ENCODE assay signal across 8 mouse cellular contexts in genomic region chr1:134298636-134299411, GRCm38 (mm10). TPM values are rescaled to one million over a fixed set of nuclear protein-coding genes. Genes with fewer than 3 reads are reported as not detected.
DNase-seq lines count a peak whose midpoint lies in the region; ATAC-seq and TF ChIP-seq lines count a peak whose summit lies in the region.

No protein-coding gene starts in this region.

- intact Hi-C loops in heart, postnatal 10 days (cut with DNase I): no loop called here

- H3K27ac ChIP-seq in ES-Bruce4 (ENCODE audit: insufficient read depth, low read length): no peak overlapping the region
- peak overlapping the region; percentile 85 for H3K27ac ChIP-seq in embryonic facial prominence, embryonic 10.5 days (replicated peaks)
- no peak overlapping the region for H3K27ac ChIP-seq in limb, embryonic 13.5 days
- H3K27ac ChIP-seq in midbrain, embryonic 16.5 days (ENCODE audit: low read length): no peak overlapping the region

- TF ChIP-seq CTCF in ES-Bruce4 (IDR thresholded peaks at IDR 0.05; ENCODE audit: low read depth, low read length): no peak

- WGBS in embryonic facial prominence, embryonic 10.5 days: 4% methylated on average over 59 of the region's 59 CpGs
- 9% methylated on average over 57 of the region's 59 CpGs for WGBS in limb, embryonic 13.5 days
- 4% methylated on average over 48 of the region's 59 CpGs for WGBS in midbrain, embryonic 16.5 days

- no peaks in the 10 kb centered on the region for H3K36me3 ChIP-seq in ES-Bruce4 (ENCODE audit: control insufficient read depth, insufficient read depth, low read length, poor library complexity, severe bottlenecking)
- H3K36me3 ChIP-seq in embryonic facial prominence, embryonic 10.5 days (replicated peaks): peaks cover 2% of the 10 kb centered on the region; the same call in 1 of the 2 replicates
- H3K36me3 ChIP-seq in limb, embryonic 13.5 days: no peaks in the 10 kb centered on the region
- H3K36me3 ChIP-seq in midbrain, embryonic 16.5 days (ENCODE audit: control insufficient read depth, insufficient read depth, low read length): no peaks in the 10 kb centered on the region; the same call in 1 of the 2 replicates

- H3K4me1 ChIP-seq in ES-Bruce4 (ENCODE audit: control insufficient read depth, insufficient read depth, low read length): no peaks in the 10 kb centered on the region
- peaks cover 31% of the 10 kb centered on the region for H3K4me1 ChIP-seq in embryonic facial prominence, embryonic 10.5 days
- H3K4me1 ChIP-seq in limb, embryonic 13.5 days: peaks cover 27% of the 10 kb centered on the region
- H3K4me1 ChIP-seq in midbrain, embryonic 16.5 days (ENCODE audit: control insufficient read depth, insufficient read depth, low read length): peaks cover 17% of the 10 kb centered on the region

- peak overlapping the region; percentile 97 for H3K4me2 ChIP-seq in limb, embryonic 13.5 days (replicated peaks)
- H3K4me2 ChIP-seq in midbrain, embryonic 16.5 days (ENCODE audit: low read length): peak overlapping the region; percentile 71

- DNase-seq in adrenal gland, adult (ENCODE audit: inconsistent age in 2 of 2, low spot score in 1 of 2): peak; percentile 28 to 73
- no peak for DNase-seq in adrenal gland, postnatal 4 days (ENCODE audit: low spot score in 2 of 2)
- DNase-seq in embryonic facial prominence, embryonic 10.5 days (ENCODE audit: low spot score): peak; percentile 66
- peak; percentile 56 to 72 for DNase-seq in heart, postnatal 10 days
- no peak for DNase-seq in natural killer cell, adult 2 months (ENCODE audit: low spot score in 2 of 2)

- peaks cover 2% of the 10 kb centered on the region; the same call in 1 of the 2 replicates for H3K27me3 ChIP-seq in ES-Bruce4 (ENCODE audit: control insufficient read depth, insufficient read depth, low read length, poor library complexity, severe bottlenecking)
- peaks cover 54% of the 10 kb centered on the region for H3K27me3 ChIP-seq in embryonic facial prominence, embryonic 10.5 days (replicated peaks; ENCODE audit: low read depth, poor library complexity, severe bottlenecking)
- peaks cover 43% of the 10 kb centered on the region for H3K27me3 ChIP-seq in limb, embryonic 13.5 days
- H3K27me3 ChIP-seq in midbrain, embryonic 16.5 days (ENCODE audit: control insufficient read depth, insufficient read depth, low read depth, low read length): peaks cover 14% of the 10 kb centered on the region

- H3K4me3 ChIP-seq in ES-Bruce4 (ENCODE audit: low read depth, low read length): peak overlapping the region; percentile 82
- peak overlapping the region; percentile 74 for H3K4me3 ChIP-seq in embryonic facial prominence, embryonic 10.5 days
- H3K4me3 ChIP-seq in limb, embryonic 13.5 days: peak overlapping the region; percentile 54
- H3K4me3 ChIP-seq in midbrain, embryonic 16.5 days (ENCODE audit: low read depth, low read length): peak overlapping the region; percentile 44

- H3K9me3 ChIP-seq in ES-Bruce4 (replicated peaks; ENCODE audit: control insufficient read depth, insufficient read depth, low read length, poor library complexity, severe bottlenecking): no peaks in the 10 kb centered on the region
- no peaks in the 10 kb centered on the region for H3K9me3 ChIP-seq in embryonic facial prominence, embryonic 10.5 days
- no peaks in the 10 kb centered on the region for H3K9me3 ChIP-seq in limb, embryonic 13.5 days
- no peaks in the 10 kb centered on the region for H3K9me3 ChIP-seq in midbrain, embryonic 16.5 days (replicated peaks; ENCODE audit: control insufficient read depth, low read length, poor library complexity, severe bottlenecking)

- H3K9ac ChIP-seq in ES-Bruce4 (ENCODE audit: low read depth, poor library complexity, severe bottlenecking): peak overlapping the region; percentile 73
- peak overlapping the region; percentile 72 for H3K9ac ChIP-seq in limb, embryonic 13.5 days
- H3K9ac ChIP-seq in midbrain, embryonic 16.5 days (ENCODE audit: low read depth, low read length): peak overlapping the region; percentile 60

- TF ChIP-seq EP300 in ES-Bruce4 (IDR thresholded peaks at IDR 0.05; ENCODE audit: insufficient read depth, low read depth, low read length): no peak

- TF ChIP-seq POLR2A in ES-Bruce4 (IDR thresholded peaks at IDR 0.05; ENCODE audit: insufficient read depth, low read length): no peak

- ATAC-seq in limb, embryonic 13.5 days (ENCODE audit: low FRiP score, low read depth): peak; percentile 45
- peak; percentile 56 for ATAC-seq in midbrain, embryonic 16.5 days

RNA-seq across cellular contexts. Expression of gene Myog, which starts 9.0 kb away (rescaled TPM):
- 1 to 10 TPM; 1.8 to 3.4 TPM for total RNA-seq in adrenal gland, postnatal 4 days (2021)
- not detected in 2 replicates for polyA plus RNA-seq in ES-Bruce4 (2011; ENCODE audit: insufficient read depth, insufficient read length, low read depth, missing spikeins)
- polyA plus RNA-seq in embryonic facial prominence, embryonic 10.5 days (2016; fragmentation: Nextera tagmentation; extraction: Ambion mirVana): 0.62 and 3.1 TPM in 2 replicates
- not detected for total RNA-seq in heart, postnatal 10 days (2021)
- polyA plus RNA-seq in limb, embryonic 13.5 days (2015; fragmentation: Nextera tagmentation; extraction: Ambion mirVana): 171 and 190 TPM in 2 replicates
- polyA plus RNA-seq in midbrain, embryonic 16.5 days (2015; fragmentation: Nextera tagmentation; extraction: Ambion mirVana): 0.13 and 0.14 TPM in 2 replicates

RNA-seq across cellular contexts. Expression of gene Ppfia4, which starts 33.9 kb away (rescaled TPM):
- total RNA-seq in adrenal gland, postnatal 4 days (2021): 1 to 10 TPM; 2.9 to 3.5 TPM
- 8.8 and 11.0 TPM in 2 replicates for polyA plus RNA-seq in ES-Bruce4 (2011; ENCODE audit: insufficient read depth, insufficient read length, low read depth, missing spikeins)
- 2.4 and 2.5 TPM in 2 replicates for polyA plus RNA-seq in embryonic facial prominence, embryonic 10.5 days (2016; fragmentation: Nextera tagmentation; extraction: Ambion mirVana)
- 1 to 10 TPM; 3.4 to 3.7 TPM for total RNA-seq in heart, postnatal 10 days (2021)
- 10.3 and 10.4 TPM in 2 replicates for polyA plus RNA-seq in limb, embryonic 13.5 days (2015; fragmentation: Nextera tagmentation; extraction: Ambion mirVana)
- polyA plus RNA-seq in midbrain, embryonic 16.5 days (2015; fragmentation: Nextera tagmentation; extraction: Ambion mirVana): 20.2 and 25.6 TPM in 2 replicates

Comparison
In these comparisons a context has a peak if more than half of its experiments do, and no peak if none do; other contexts are left out.
1. DNase-seq: peak in adrenal gland, adult (2 of 2), embryonic facial prominence, embryonic 10.5 days (single experiment) and heart, postnatal 10 days (2 of 2); none in adrenal gland, postnatal 4 days (0 of 2) and natural killer cell, adult 2 months (0 of 2).
2. RNA of gene Myog, which starts 9.0 kb away (polyA plus RNA-seq): 171 to 190 TPM in limb, embryonic 13.5 days; 0.62 to 3.1 TPM in embryonic facial prominence, embryonic 10.5 days, 0.13 to 0.14 TPM in midbrain, embryonic 16.5 days and not detected in ES-Bruce4; every median in the first group is over 10 times any median in the second.
3. Peak in every context shown above with its lines, with median percentiles within 50 percentile points of each other: H3K4me3 ChIP-seq and H3K9ac ChIP-seq.